Mouse (Mus musculus) cerebellum, adult 2 months (tissue): ENCODE results near the gene Cfhr2.

Experiments
- CTCF ChIP-seq: fragments of 200-500 bp; IDR thresholded peaks from 2 replicates; pipeline ENCODE4 v1.5.1; 2011; ENCODE audit warnings: low read depth, mild to moderate bottlenecking, control low read depth, low read length, moderate library complexity, borderline replicate concordance; ENCODE audit not compliant: insufficient read depth
- POLR2A ChIP-seq: fragments of 200-500 bp; IDR thresholded peaks from 2 replicates; pipeline ENCODE4 v1.6.1; 2011; ENCODE audit warnings: low read length, control low read depth, borderline replicate concordance; ENCODE audit not compliant: insufficient read depth

- TF ChIP-seq CTCF = no peak
- TF ChIP-seq POLR2A = no peak
These were observed 77.4 kb downstream of the Cfhr2 start, which contains the start of gene Gm4788 for GRCm38 (mm10) chr1:139781143-139781542.
